Mouse (Mus musculus) MEL (cell line): ENCODE results near the gene Gtf2h5. TPM values are rescaled to one million over a fixed set of nuclear protein-coding genes. Genes with fewer than 3 reads are reported as not detected.
A peak's percentile ranks its signal among the peaks of the same experiment; 100 is the strongest.

Experiments
- DNase-seq: peaks from one replicate; pipeline ENCODE4 v3.0.0; 2011; ENCODE audit warnings: low read depth, low spot score
- H3K27ac ChIP-seq: 2 replicates; pipeline ENCODE4 v1.5.1; 2012; ENCODE audit warnings: low read depth, mild to moderate bottlenecking, control low read depth, low read length, moderate library complexity; ENCODE audit not compliant: control insufficient read depth
- H3K27me3 ChIP-seq, 2 experiments: fragments of 150-350 bp in 1 of 2; sonication (generic) in 1 of 2; 2 replicates each; pipeline ENCODE4 v1.6.1; 2012; ENCODE audit warnings: low read length in 2 of 2, mild to moderate bottlenecking in 2 of 2, improper control_type of control experiment in 1 of 2, moderate library complexity in 1 of 2; ENCODE audit not compliant: insufficient read depth in 2 of 2, control insufficient read depth in 1 of 2
- H3K36me3 ChIP-seq, 2 experiments: 2 replicates each; pipeline ENCODE4 v1.6.1; 2012 to 2014; ENCODE audit warnings: low read length in 2 of 2, improper control_type of control experiment in 1 of 2, inconsistent platforms in 1 of 2, mild to moderate bottlenecking in 1 of 2; ENCODE audit not compliant: insufficient read depth in 2 of 2, control insufficient read depth in 1 of 2
- H3K4me1 ChIP-seq, 2 experiments: fragments of 150-350 bp in 1 of 2; sonication (generic) in 1 of 2; 2 replicates each; pipeline ENCODE4 v1.6.1; 2012; ENCODE audit warnings: low read length in 2 of 2, improper control_type of control experiment in 1 of 2, mild to moderate bottlenecking in 1 of 2; ENCODE audit not compliant: insufficient read depth in 2 of 2, control insufficient read depth in 1 of 2
- H3K4me3 ChIP-seq, 2 experiments: fragments of 150-350 bp in 1 of 2; sonication (generic) in 1 of 2; 2 replicates each; pipeline ENCODE4 v1.5.1; 2012; ENCODE audit warnings: low read depth in 2 of 2, low read length in 2 of 2, mild to moderate bottlenecking in 2 of 2, moderate library complexity in 2 of 2, control low read depth in 1 of 2, improper control_type of control experiment in 1 of 2; ENCODE audit not compliant: control insufficient read depth in 1 of 2, insufficient read depth in 1 of 2
- H3K79me2 ChIP-seq: 2 replicates; pipeline ENCODE4 v1.6.1; 2012; ENCODE audit warnings: mild to moderate bottlenecking, low read length, moderate library complexity; ENCODE audit not compliant: control insufficient read depth, poor library complexity, insufficient read depth
- H3K9ac ChIP-seq: 2 replicates; pipeline ENCODE4 v1.6.1; 2012; ENCODE audit warnings: low read depth, mild to moderate bottlenecking, control low read depth, low read length, moderate library complexity; ENCODE audit not compliant: control insufficient read depth, poor library complexity, severe bottlenecking
- H3K9me3 ChIP-seq: fragments of 150-350 bp; sonication (generic); replicated peaks from 2 replicates; pipeline ENCODE4 v1.6.1; 2012; ENCODE audit warnings: mild to moderate bottlenecking, low read length, improper control_type of control experiment, moderate library complexity; ENCODE audit not compliant: insufficient read depth
- BHLHE40 ChIP-seq: IDR thresholded peaks from 2 replicates; pipeline ENCODE4 v1.6.1; 2012; ENCODE audit warnings: low read depth, mild to moderate bottlenecking, inconsistent platforms, low read length, improper control_type of control experiment, borderline replicate concordance
- CHD1 ChIP-seq: IDR thresholded peaks from 2 replicates; pipeline ENCODE4 v1.6.1; 2012; ENCODE audit warnings: low read depth, mild to moderate bottlenecking, inconsistent platforms, low read length, improper control_type of control experiment
- CHD2 ChIP-seq: IDR thresholded peaks from 2 replicates; pipeline ENCODE4 v1.6.1; 2011; ENCODE audit warnings: low read length, improper control_type of control experiment
- CTCF ChIP-seq, 3 experiments: IDR thresholded peaks in 2 of 3; conservative IDR thresholded peaks in 1 of 3; 2 replicates each; pipeline ENCODE4 v1.5.1; 2011 to 2012; ENCODE audit warnings: low read length in 3 of 3, low read depth in 2 of 3, mild to moderate bottlenecking in 2 of 3, improper control_type of control experiment in 1 of 3, inconsistent platforms in 1 of 3, mixed read lengths in 1 of 3, moderate library complexity in 1 of 3; ENCODE audit not compliant: control insufficient read depth in 1 of 3, insufficient read depth in 1 of 3, poor library complexity in 1 of 3, severe bottlenecking in 1 of 3
- ELF1 ChIP-seq: IDR thresholded peaks from 2 replicates; pipeline ENCODE4 v1.6.1; 2014; ENCODE audit warnings: low read depth, mild to moderate bottlenecking, inconsistent platforms, low read length, improper control_type of control experiment, moderate library complexity
- EP300 ChIP-seq, 2 experiments: IDR thresholded peaks; 2 replicates each; pipeline ENCODE4 v1.6.1; 2011; ENCODE audit warnings: improper control_type of control experiment in 2 of 2, low read length in 2 of 2, low read depth in 1 of 2, mild to moderate bottlenecking in 1 of 2
- GABPA ChIP-seq: IDR thresholded peaks from 2 replicates; pipeline ENCODE4 v1.6.1; 2012; ENCODE audit warnings: low read depth, mild to moderate bottlenecking, inconsistent platforms, low read length, improper control_type of control experiment, moderate library complexity
- GATA1 ChIP-seq: IDR thresholded peaks from 2 replicates; pipeline ENCODE4 v1.6.1; 2011; ENCODE audit warnings: low read depth, low read length, improper control_type of control experiment
- HCFC1 ChIP-seq: IDR thresholded peaks from 2 replicates; pipeline ENCODE4 v1.6.1; 2012; ENCODE audit warnings: low read depth, mild to moderate bottlenecking, inconsistent platforms, low read length, improper control_type of control experiment, moderate library complexity
- JUND ChIP-seq: IDR thresholded peaks from 2 replicates; pipeline ENCODE4 v1.6.1; 2011; ENCODE audit warnings: low read depth, mild to moderate bottlenecking, improper control_type of control experiment, low read length
- KAT2A ChIP-seq: conservative IDR thresholded peaks from 2 replicates; pipeline ENCODE4 v1.6.1; 2012; ENCODE audit warnings: low read depth, low read length, improper control_type of control experiment, inconsistent platforms
- MAFK ChIP-seq: IDR thresholded peaks from 2 replicates; pipeline ENCODE4 v1.6.1; 2011; ENCODE audit warnings: low read depth, mild to moderate bottlenecking, low read length, improper control_type of control experiment, borderline replicate concordance
- MAX ChIP-seq: IDR thresholded peaks from 2 replicates; pipeline ENCODE4 v1.6.1; 2011; ENCODE audit warnings: low read length, improper control_type of control experiment
- MAZ ChIP-seq: IDR thresholded peaks from 2 replicates; pipeline ENCODE4 v1.6.1; 2012; ENCODE audit warnings: low read depth, mild to moderate bottlenecking, inconsistent platforms, low read length, improper control_type of control experiment
- MEF2A ChIP-seq: IDR thresholded peaks from 2 replicates; pipeline ENCODE4 v1.6.1; 2014; ENCODE audit warnings: low read depth, mild to moderate bottlenecking, inconsistent platforms, low read length, improper control_type of control experiment; ENCODE audit not compliant: poor library complexity, insufficient replicate concordance, severe bottlenecking; ENCODE audit errors: extremely low read depth
- MXI1 ChIP-seq: IDR thresholded peaks from 2 replicates; pipeline ENCODE4 v1.6.1; 2011; ENCODE audit warnings: mild to moderate bottlenecking, low read depth, low read length, improper control_type of control experiment
- MYB ChIP-seq: IDR thresholded peaks from 2 replicates; pipeline ENCODE4 v1.6.1; 2011; ENCODE audit warnings: mild to moderate bottlenecking, low read depth, low read length, improper control_type of control experiment
- MYC ChIP-seq: IDR thresholded peaks from 2 replicates; pipeline ENCODE4 v1.6.1; 2011; ENCODE audit warnings: low read depth, mild to moderate bottlenecking, low read length, improper control_type of control experiment, moderate library complexity
- NELFE ChIP-seq: IDR thresholded peaks from 2 replicates; pipeline ENCODE4 v1.6.1; 2011; ENCODE audit warnings: low read depth, low read length, improper control_type of control experiment
- NRF1 ChIP-seq: IDR thresholded peaks from 2 replicates; pipeline ENCODE4 v1.6.1; 2014; ENCODE audit warnings: low read depth, mild to moderate bottlenecking, inconsistent platforms, low read length, improper control_type of control experiment, moderate library complexity; ENCODE audit not compliant: poor library complexity, insufficient read depth, severe bottlenecking
- POLR2A ChIP-seq, 2 experiments: IDR thresholded peaks; 2 replicates each; pipeline ENCODE4 v1.6.1; 2011 to 2012; ENCODE audit warnings: low read length in 2 of 2, mild to moderate bottlenecking in 2 of 2, control low read depth in 1 of 2, improper control_type of control experiment in 1 of 2, low read depth in 1 of 2, moderate library complexity in 1 of 2; ENCODE audit not compliant: control insufficient read depth in 1 of 2, insufficient read depth in 1 of 2, poor library complexity in 1 of 2
- POLR2AphosphoS2 ChIP-seq: IDR thresholded peaks from 2 replicates; pipeline ENCODE4 v1.6.1; 2011; ENCODE audit warnings: low read length, improper control_type of control experiment
- POLR2AphosphoS5 ChIP-seq: IDR thresholded peaks from 2 replicates; pipeline ENCODE4 v1.6.1; 2012; ENCODE audit warnings: low read depth, borderline replicate concordance, mild to moderate bottlenecking, inconsistent platforms, low read length, moderate library complexity, mixed read lengths
- RAD21 ChIP-seq: IDR thresholded peaks from 2 replicates; pipeline ENCODE4 v1.6.1; 2011; ENCODE audit warnings: mild to moderate bottlenecking, low read depth, low read length, improper control_type of control experiment
- RCOR1 ChIP-seq: IDR thresholded peaks from 2 replicates; pipeline ENCODE4 v1.6.1; 2012; ENCODE audit warnings: low read depth, mild to moderate bottlenecking, inconsistent platforms, low read length, improper control_type of control experiment
- SIN3A ChIP-seq: IDR thresholded peaks from 2 replicates; pipeline ENCODE4 v1.6.1; 2012; ENCODE audit warnings: low read length, improper control_type of control experiment, inconsistent platforms
- TBP ChIP-seq: IDR thresholded peaks from 2 replicates; pipeline ENCODE4 v1.8.0; 2011; ENCODE audit warnings: low read depth, low read length, improper control_type of control experiment
- TCF12 ChIP-seq: IDR thresholded peaks from 2 replicates; pipeline ENCODE4 v1.6.1; 2014; ENCODE audit warnings: low read depth, mild to moderate bottlenecking, inconsistent platforms, low read length, improper control_type of control experiment, moderate library complexity
- UBTF ChIP-seq: IDR thresholded peaks from 2 replicates; pipeline ENCODE4 v1.6.1; 2012; ENCODE audit warnings: low read depth, mild to moderate bottlenecking, inconsistent platforms, low read length, improper control_type of control experiment, moderate library complexity, borderline replicate concordance; ENCODE audit not compliant: insufficient read depth
- USF1 ChIP-seq: IDR thresholded peaks from 2 replicates; pipeline ENCODE4 v1.6.1; 2014; ENCODE audit warnings: low read depth, mild to moderate bottlenecking, inconsistent platforms, low read length, improper control_type of control experiment, moderate library complexity
- USF2 ChIP-seq, 2 experiments: IDR thresholded peaks; 2 replicates each; pipeline ENCODE4 v1.6.1; 2011 to 2012; ENCODE audit warnings: improper control_type of control experiment in 2 of 2, low read length in 2 of 2, borderline replicate concordance in 1 of 2, inconsistent platforms in 1 of 2, low read depth in 1 of 2, mild to moderate bottlenecking in 1 of 2; ENCODE audit not compliant: insufficient read depth in 1 of 2
- ZKSCAN1 ChIP-seq: IDR thresholded peaks from 2 replicates; pipeline ENCODE4 v1.6.1; 2012; ENCODE audit warnings: low read depth, mild to moderate bottlenecking, inconsistent platforms, low read length, improper control_type of control experiment, moderate library complexity
- ZMIZ1 ChIP-seq: IDR thresholded peaks from 2 replicates; pipeline ENCODE4 v1.6.1; 2012; ENCODE audit warnings: low read depth, mild to moderate bottlenecking, inconsistent platforms, low read length, improper control_type of control experiment, moderate library complexity
- ZNF384 ChIP-seq: IDR thresholded peaks from 2 replicates; pipeline ENCODE4 v1.6.1; 2012; ENCODE audit warnings: low read depth, mild to moderate bottlenecking, inconsistent platforms, low read length, improper control_type of control experiment
- polyA plus RNA-seq, 2 experiments: library from polyadenylated mRNA; stranded (reverse) in 1 of 2; unstranded in 1 of 2; fragments of >175 nt in 1 of 2; fragments of >200 nt in 1 of 2; gene quantifications; 2 replicates each; pipeline versions ENCODE4 v1.2.1 to v1.2.4; 2012; ENCODE audit warnings: low replicate concordance in 2 of 2, low read depth in 1 of 2; ENCODE audit not compliant: insufficient read length in 2 of 2, insufficient read depth in 1 of 2, missing spikeins in 1 of 2
- total RNA-seq: library from RNA; depleted of rRNA; stranded (reverse); fragments of 300-350 nt; gene quantifications from 2 replicates; pipeline ENCODE4 v1.2.3, GENCODE M21; 2012; rRNA removed

Gene Gtf2h5
- 90.7 and 90.9 TPM in 2 replicates for total RNA-seq
- 10 to 100 TPM in 1 of 2 experiments, not detected in 1; 78.3 TPM for polyA plus RNA-seq

DNA sequence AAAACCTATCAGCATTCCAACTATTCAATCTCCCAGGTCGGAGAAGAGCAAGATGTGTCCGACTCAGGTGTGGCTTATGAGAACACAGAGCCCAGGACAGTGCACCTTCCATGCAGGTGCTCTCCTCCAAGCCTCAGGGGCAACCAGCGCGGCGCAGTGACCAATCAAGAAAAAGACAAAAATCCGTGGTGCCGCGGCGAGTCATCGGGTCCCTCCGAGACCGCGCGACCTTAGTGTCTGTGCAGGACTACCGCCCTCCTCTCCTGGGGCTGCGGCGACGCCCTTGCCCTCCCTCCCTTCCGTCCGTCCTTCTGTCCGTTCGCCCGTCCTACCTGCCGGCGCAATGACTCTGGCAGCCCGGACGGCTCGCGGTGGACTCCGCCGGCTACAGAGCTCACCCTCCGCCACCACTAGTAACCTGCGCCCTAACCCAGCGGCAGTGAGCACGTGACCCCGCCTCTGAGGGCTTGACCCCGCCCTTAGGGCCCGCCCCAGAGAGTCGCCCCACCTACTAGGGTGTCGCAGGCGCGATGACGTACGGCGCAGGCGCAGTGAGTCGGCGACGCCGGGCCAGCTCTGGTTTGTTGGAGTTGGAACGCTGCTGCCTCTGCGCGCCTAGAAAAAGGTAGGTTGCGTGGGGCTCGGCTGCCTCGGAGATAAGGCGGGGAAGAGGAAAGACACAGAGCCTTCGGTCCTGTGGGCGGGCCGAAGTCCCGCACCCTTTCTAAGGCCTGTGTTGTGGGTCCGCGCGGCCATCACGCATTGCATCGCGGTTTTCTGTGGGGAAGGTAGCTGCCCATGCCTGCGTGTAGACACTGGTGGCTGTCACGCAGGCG lies at the start of gene Gtf2h5, which contains the start of gene Serac1:
Gene Gtf2h5 (plus strand): TSS at position 500 of the 836 bp plus-strand sequence.
Gene Serac1 (minus strand): TSS at position 455 of the 836 bp plus-strand sequence.
- Histone ChIP-seq H3K4me3 (peak within 1 kb of the TSS; percentile 95 to 97), H3K36me3 (peaks cover under 1 to 23% of the 10 kb centered on the region in 2 experiments), H3K27me3 (no peaks in the 10 kb centered on the region), H3K9me3 (no peaks in the 10 kb centered on the region), H3K79me2 (peaks cover 6% of the 10 kb centered on the region), H3K27ac (peak within 1 kb of the TSS; percentile 85), H3K4me1 (peaks cover 2 to 15% of the 10 kb centered on the region in 2 experiments), H3K9ac (peak within 1 kb of the TSS; percentile 90)
- peak; percentile 97 for DNase-seq
- 0 out of 2 replicates have a peak, but pooled peaks have one; percentile 41 for TF ChIP-seq ELF1
- no peak for TF ChIP-seq MEF2A
- peak; percentile 72 for TF ChIP-seq POLR2AphosphoS2
- TF ChIP-seq EP300 (IDR thresholded peaks at IDR 0.05; ENCODE audit: low read depth in 1 of 2, low read length in 2 of 2), result peak in 1 of 2 experiments; percentile 27; a peak in 2 of 4 replicates
- TF ChIP-seq UBTF, result no peak
- peak; percentile 76; the same call in 1 of the 2 replicates for TF ChIP-seq MAZ
- TF ChIP-seq ZMIZ1, result peak; percentile 47; the same call in 1 of the 2 replicates
- no peak for TF ChIP-seq CHD1
- no peak for TF ChIP-seq CTCF (IDR thresholded peaks at IDR 0.05 in 2 of 3, conservative IDR thresholded peaks at IDR 0.05 in 1 of 3; ENCODE audit: control insufficient read depth in 1 of 3, insufficient read depth in 1 of 3, low read depth in 2 of 3, low read length in 3 of 3, poor library complexity in 1 of 3, severe bottlenecking in 1 of 3)
- peak; percentile 44 to 87; a peak in 3 of 4 replicates for TF ChIP-seq USF2 (IDR thresholded peaks at IDR 0.05; ENCODE audit: borderline replicate concordance in 1 of 2, insufficient read depth in 1 of 2, low read depth in 1 of 2, low read length in 2 of 2)
- TF ChIP-seq BHLHE40, result peak; percentile 80; the same call in 1 of the 2 replicates
- peak; percentile 91 for TF ChIP-seq MAX
- peak; percentile 95 for TF ChIP-seq HCFC1
- TF ChIP-seq GABPA, result no peak
- TF ChIP-seq MAFK, result no peak
- TF ChIP-seq KAT2A, result peak; percentile 76; the same call in 1 of the 2 replicates
- TF ChIP-seq POLR2AphosphoS5, result no peak; the same call in 1 of the 2 replicates
- no peak for TF ChIP-seq RAD21
- no peak for TF ChIP-seq MYB
- no peak for TF ChIP-seq JUND
- TF ChIP-seq MXI1, result peak; percentile 92
- TF ChIP-seq GATA1, result peak; percentile 38; the same call in 1 of the 2 replicates
- peak; percentile 87 for TF ChIP-seq NELFE
- TF ChIP-seq TBP, result peak; percentile 54
- no peak for TF ChIP-seq ZNF384
- TF ChIP-seq POLR2A (IDR thresholded peaks at IDR 0.05; ENCODE audit: control insufficient read depth in 1 of 2, insufficient read depth in 1 of 2, low read depth in 1 of 2, low read length in 2 of 2, poor library complexity in 1 of 2), result peak; percentile 74 to 87; a peak in 3 of 4 replicates
- TF ChIP-seq ZKSCAN1, result no peak
- TF ChIP-seq TCF12, result peak; percentile 50; the same call in 1 of the 2 replicates
- TF ChIP-seq USF1, result peak; percentile 99
- peak; percentile 92 for TF ChIP-seq NRF1
- peak; percentile 86 for TF ChIP-seq SIN3A
- no peak for TF ChIP-seq RCOR1
- no peak for TF ChIP-seq CHD2
- TF ChIP-seq MYC, result peak; percentile 50; the same call in 1 of the 2 replicates
